Mouse (Mus musculus): Measurements from ENCODE around the gene Mxra8.

Mxra8 gene

DNA sequence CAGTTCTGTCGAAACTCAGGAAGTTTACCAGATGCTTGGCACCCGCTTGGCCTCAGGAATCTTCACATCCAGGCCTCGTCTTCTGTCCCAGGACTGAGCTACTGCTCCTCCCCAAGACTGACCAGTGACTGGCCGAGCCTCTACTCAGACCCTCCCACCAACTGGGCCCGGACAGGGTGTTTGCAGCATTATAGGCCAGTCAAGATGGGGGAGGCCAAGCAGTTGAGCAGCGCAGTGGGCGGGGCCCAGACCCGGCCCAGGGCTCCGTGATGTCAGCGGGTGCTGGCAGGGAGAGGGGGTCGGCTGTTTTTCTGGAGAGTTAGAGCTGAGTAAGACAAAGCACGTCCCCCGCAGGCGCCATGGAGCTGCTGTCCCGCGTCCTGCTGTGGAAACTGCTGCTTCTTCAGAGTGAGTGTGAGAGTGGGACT is at the start of gene Mxra8:
TSS of gene Mxra8 (plus strand) at position 198 of the 428 bp plus-strand sequence.
- in situ Hi-C loops (cut with MboI; ENCODE audit: unreplicated experiment in 2 of 2): loop anchor here in 1 of 2 experiments (10.0 kb wide), 1 partner anchor 105 kb away; the partner anchor contains the start of gene Ube2j2

DNA sequence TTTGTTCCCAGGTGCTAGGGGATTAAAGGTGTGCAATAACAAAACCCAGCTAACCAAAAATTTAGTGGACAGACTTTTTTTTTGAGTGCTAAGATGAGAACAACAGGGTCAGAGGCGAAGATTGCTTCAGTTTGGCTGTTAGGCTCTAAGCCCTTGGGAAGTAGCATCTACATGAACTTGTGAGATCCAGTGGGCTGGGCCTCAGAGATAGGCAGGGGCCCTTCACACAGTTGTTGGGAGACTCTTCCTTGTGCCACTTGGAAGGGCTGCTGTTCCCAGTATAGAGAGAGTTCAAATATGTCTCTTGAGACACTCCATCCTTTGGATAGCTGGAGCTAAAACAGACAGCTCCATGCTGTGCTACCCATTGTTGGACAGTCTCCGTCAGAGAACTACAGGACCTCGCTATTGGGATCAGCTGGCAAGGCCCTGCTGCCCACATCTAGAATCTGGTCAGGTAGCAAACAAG is 49.4 kb upstream of the Mxra8 start, which contains the start of gene Ankrd65:
TSS of gene Ankrd65 (plus strand) at position 419 of the 469 bp plus-strand sequence.
- in situ Hi-C loops (cut with MboI; ENCODE audit: unreplicated experiment in 2 of 2): no loop called here

DNA sequence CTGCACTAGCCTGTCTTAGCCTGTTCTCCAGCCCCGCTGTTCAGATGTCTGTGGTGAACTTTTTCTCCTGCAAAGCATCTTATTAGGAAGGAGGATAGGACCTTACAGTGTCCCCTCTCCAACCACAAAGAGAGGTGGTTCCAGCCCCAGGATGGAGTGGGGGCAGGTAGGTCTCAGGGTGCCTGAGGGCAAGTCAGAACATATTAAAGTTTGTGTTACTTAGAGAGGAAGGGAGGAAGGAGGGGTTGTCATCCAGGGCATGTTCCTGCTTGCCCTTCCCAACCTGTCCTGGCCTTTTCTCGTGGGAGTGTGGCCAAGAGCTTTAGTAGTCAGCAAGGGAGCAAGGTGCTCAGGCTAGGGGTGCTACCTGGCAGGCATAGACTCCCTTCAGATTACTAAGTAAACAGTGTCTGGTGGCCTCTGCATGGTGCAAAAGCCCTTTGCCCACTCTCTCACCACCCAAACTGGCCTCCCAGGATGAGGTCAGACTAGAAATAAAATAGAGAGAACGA is 48.8 kb upstream of the Mxra8 start:
- in situ Hi-C loops (cut with MboI; ENCODE audit: unreplicated experiment in 2 of 2): no loop called here

DNA sequence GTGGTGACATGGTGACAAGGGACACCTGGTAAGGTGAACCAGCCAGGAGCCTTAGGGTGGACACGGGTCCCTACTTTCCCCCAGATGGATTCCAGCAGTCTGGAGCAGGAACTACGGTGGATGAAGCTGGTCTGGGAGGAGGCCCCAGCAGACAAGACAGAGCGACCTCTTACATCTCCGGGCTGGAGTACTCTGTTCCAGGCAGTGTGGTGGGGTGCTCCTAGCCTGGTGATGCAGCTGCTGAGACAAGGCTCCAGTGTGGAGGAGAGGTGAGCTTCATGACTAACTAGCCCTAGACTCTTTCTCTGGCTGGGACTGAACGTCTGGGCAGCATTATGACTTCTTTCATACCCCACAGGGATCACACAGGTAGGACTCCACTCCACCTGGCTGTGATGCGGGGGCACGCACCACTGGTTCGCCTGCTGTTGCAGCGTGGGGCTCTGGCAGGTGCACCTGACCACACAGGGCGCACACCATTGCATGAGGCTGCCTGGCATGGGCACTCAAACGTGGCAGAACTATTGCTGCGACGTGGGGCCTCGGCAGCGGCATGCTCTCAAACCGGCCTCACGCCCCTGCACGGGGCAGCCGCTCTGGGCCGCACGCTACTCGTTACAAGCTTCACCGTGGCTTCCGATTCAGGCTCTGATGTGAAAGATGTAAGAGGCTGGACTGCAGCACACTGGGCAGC is 48.1 kb upstream of the Mxra8 start:
- in situ Hi-C loops (cut with MboI; ENCODE audit: unreplicated experiment in 2 of 2): no loop called here

DNA sequence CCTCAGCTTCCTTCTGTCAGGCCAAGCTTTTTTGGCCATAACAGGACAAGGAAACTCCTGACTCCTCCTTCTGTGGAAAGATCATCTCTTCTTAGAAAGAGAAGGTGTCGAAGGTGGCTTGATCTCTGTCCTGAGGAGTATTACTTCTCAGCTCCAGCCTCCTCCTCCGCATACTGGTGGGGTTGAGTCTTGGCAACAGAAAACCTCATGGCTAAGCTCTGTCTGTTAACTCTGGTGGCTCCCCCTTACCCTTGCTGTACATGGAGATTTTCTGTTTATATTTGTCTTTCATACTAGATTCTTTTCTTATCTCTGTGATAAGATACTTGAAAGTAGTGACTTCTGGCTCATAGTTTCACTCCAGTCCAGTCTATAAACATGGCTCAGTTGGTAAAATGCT is 45.8 kb upstream of the Mxra8 start:
- in situ Hi-C loops (cut with MboI; ENCODE audit: unreplicated experiment in 2 of 2): no loop called here

DNA sequence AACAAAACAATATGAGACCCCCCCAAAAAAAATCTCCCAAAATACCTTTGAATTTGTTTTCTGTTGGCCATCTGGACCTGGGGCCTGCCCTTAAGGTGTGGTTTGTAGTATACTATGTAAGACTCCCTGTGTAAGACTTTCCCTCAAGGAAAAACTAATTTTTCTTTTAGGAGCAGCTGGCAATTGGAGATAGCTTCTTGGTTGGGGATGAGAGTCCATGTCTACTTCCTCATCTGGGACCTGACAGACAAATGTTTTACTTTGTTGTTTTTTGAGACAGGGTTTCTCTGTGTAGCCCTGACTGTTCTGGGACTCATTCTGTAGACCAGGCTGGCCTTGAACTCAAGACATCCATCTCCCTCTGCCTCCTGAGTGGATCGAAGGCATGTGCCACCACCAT is 37.4 kb upstream of the Mxra8 start:
- in situ Hi-C loops (cut with MboI; ENCODE audit: unreplicated experiment in 2 of 2): loop anchor here in 1 of 2 experiments (25.0 kb wide), 1 partner anchor 715 kb away; the partner anchor contains the start of genes Morn1 and Rer1

DNA sequence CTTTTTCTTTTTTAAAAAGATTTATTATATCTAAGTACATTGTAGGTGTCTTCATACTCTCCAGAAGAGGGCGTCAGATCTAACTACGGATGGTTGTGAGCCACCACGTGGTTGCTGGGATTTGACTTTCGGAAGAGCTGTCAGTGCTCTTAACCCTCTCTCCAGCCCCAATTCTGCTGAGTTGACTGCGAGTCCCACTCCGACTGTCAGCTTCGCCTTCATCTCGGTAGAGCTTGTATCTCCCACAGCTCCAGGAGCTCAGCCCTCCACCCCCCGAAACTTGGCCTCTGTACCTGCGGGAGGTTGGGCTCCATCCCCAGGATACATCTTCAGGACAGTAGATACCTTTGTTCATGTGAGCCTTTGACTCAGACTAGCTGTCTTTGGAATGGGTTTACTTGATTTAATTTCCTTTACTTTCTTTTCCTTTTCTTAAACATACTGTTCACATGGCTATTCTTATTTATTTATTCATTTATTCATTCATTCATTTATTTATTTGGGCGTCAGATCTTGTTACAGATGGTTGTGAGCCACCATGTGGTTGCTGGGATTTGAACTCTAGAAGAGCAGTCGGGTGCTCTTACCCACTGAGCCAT is 36.6 kb upstream of the Mxra8 start, which contains the start of gene Mrpl20:
TSS of gene Mrpl20 (plus strand) at position 138 of the 599 bp plus-strand sequence.
- in situ Hi-C loops (cut with MboI; ENCODE audit: unreplicated experiment in 2 of 2): loop anchor here in 1 of 2 experiments (25.0 kb wide), 1 partner anchor 716 kb away; the partner anchor contains the start of genes Morn1 and Rer1

DNA sequence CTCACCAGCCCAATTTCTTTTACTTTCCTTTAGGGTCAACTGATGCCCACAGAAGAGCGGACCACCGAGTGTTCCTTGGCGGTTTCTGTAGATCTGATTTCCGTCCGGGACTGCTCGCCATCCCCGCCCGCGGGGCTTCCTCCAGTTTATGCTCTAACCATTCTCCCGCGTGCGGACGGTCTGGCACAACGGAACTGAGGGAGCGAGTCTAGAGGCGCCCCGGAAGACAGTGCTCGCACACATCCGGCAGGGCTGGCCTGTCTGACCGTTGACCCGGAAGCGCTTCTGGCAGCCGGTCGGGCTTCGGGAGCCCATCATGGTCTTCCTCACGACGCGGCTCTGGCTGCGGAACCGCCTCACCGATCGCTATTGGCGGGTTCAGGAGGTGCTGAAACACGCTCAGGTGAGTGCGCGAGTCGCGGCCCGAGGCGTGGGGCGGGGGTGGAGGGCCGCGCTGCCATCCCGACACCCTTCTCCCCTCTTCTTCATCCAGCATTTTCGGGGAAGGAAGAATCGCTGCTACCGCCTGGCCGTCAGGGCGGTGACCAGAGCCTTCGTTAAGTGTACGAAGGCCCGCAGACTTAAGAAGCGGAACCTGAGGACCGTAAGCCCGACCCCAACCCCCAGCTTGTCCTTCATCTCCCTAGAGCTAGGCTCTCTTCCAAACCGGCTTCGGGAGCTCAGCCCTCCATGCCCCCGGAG is 36.0 kb upstream of the Mxra8 start:
- in situ Hi-C loops (cut with MboI; ENCODE audit: unreplicated experiment in 2 of 2): loop anchor here in 1 of 2 experiments (25.0 kb wide), 1 partner anchor 716 kb away; the partner anchor contains the start of genes Morn1 and Rer1

DNA sequence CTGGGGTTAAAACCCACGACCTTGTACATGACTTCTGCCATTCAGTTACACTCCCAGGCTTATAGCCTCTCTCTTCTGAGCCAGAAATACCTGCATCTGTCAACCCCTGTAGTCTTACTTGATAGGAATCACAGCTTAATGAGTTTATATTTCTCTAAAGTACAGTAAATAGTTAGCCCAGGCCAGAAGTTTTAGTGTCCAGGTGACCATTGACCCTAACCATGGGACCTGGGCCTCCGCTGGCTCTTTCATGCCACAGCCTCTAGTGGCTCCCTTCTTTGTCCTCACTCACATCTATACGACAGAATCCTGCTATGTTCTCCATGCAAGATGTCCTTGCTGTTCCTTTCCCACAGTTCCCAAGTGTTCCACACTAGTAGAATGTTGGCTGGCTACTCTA is 31.6 kb upstream of the Mxra8 start:
- in situ Hi-C loops (cut with MboI; ENCODE audit: unreplicated experiment in 2 of 2): loop anchor here in 1 of 2 experiments (25.0 kb wide), 1 partner anchor 721 kb away; the partner anchor contains the start of genes Morn1 and Rer1

DNA sequence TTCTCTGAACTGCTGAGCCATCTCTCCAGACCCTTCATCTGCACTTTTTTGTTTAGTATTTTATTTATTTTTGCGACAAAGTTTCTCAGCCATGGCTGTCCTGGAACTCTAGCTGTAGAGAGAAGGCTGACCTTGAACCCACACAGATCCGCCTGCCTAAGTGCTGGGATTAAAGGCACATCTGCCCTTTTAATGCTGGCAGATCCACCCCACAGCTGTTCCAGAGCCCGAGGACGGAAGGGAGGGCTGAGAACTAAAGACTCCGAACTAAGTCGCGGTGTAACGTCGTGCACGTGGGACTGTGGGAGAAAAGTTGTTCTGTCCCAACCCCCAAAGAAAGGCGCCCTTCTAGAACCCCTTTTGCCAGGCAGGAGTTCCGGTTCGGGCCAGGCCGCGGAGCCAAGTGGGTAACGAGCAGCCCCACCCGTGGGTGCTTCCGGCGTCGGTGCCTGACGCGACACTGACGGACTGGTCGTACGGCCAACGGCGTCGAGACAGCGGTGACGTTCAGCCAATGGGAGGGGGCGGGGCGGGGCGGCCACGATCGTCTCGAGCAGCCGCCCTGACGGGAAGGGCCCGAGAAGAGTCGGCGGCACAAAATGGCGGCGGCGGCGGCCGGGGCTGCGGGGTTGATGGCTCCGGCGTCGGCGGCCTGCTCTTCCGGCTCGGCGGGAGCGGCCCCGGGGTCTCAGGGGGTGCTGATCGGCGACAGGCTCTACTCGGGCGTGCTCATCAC is 27.4 kb upstream of the Mxra8 start, which contains the start of gene Ccnl2:
TSS of gene Ccnl2 (plus strand) at position 561 of the 736 bp plus-strand sequence.
- in situ Hi-C loops (cut with MboI; ENCODE audit: unreplicated experiment in 2 of 2): loop anchor here in 1 of 2 experiments (25.0 kb wide), 1 partner anchor 725 kb away; the partner anchor contains the start of genes Morn1 and Rer1

DNA sequence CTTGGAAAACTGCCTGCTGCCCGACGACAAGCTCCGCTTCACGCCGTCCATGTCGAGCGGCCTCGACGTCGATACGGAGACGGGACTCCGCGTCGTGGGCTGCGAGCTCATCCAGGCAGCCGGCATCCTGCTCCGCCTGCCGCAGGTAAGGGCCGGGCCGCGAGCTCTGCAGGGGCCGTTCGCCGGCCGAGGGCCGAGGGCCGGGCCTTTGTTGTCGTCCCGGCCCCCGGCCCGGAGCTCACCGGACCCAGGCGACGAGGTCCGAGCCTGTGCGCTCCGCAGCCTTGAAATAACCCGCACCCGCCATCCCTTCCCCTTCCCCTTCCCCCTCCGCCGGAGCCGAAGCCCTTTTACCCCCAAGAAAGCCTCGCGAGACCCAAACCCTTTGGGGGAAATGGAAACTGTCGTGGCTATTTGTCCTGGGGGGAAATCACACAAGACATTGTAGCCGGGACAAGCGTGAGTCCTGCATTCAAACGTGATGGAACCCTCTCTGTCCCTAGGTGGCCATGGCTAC is 26.8 kb upstream of the Mxra8 start:
- in situ Hi-C loops (cut with MboI; ENCODE audit: unreplicated experiment in 2 of 2): loop anchor here in 1 of 2 experiments (25.0 kb wide), 1 partner anchor 725 kb away; the partner anchor contains the start of genes Morn1 and Rer1

DNA sequence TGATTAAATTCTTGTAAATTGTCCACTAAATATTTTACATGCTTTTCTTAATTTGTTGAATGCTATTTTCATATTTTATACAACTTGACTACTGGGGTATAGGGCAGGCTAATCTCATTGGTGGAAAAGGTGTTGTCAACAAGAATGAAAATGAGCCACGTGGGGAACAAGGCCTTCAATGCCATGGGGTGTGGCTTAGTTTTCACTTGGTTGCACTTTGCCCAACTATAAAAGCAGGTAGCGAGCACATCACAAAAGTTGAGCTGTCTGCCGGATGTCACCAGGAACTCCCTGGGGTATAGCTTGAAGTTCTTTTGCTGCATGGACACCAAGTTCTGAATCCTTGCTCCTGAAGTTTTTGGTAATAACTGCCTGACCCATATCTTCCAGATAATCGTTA is 21.9 kb upstream of the Mxra8 start:
- in situ Hi-C loops (cut with MboI; ENCODE audit: unreplicated experiment in 2 of 2): loop anchor here in 1 of 2 experiments (25.0 kb wide), 1 partner anchor 730 kb away; the partner anchor contains the start of genes Morn1 and Rer1

DNA sequence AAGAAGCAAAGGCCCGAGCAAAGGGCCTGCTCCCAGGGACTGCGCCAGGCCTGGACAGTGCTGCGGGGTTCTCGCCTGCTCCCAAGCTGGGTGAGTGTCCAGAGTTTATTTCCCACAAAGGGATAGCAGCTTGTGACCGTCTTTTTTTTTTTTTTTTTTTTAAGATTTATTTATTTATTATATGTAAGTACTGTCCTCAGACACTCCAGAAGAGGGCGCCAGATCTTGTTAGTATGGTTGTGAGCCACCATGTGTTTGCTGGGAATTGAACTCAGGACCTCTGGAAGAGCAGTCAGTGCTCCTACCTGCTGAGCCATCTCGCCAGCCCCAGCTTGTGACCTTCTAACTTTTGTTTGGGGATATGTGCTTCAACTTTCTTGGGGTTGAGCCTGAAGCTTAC is 18.5 kb upstream of the Mxra8 start:
- in situ Hi-C loops (cut with MboI; ENCODE audit: unreplicated experiment in 2 of 2): loop anchor here in 1 of 2 experiments (25.0 kb wide), 1 partner anchor 734 kb away; the partner anchor contains the start of genes Morn1 and Rer1

DNA sequence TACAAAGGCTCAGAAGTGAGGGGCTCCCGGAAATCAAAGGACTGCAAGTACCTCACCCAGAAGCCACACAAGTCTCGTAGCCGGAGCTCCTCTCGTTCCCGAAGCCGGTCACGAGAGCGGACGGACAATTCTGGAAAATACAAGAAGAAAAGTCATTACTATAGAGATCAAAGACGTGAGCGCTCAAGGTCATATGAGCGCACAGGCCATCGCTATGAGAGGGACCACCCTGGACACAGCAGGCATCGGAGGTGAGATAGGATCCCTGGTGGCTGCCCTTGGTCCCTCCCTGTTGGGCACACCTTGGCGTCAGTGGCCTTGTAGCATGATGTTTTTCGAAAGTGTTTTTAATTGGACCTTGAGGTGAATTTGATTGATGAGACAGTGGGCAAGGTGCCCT is 16.0 kb upstream of the Mxra8 start:
- in situ Hi-C loops (cut with MboI; ENCODE audit: unreplicated experiment in 2 of 2): loop anchor here in 1 of 2 experiments (25.0 kb wide), 1 partner anchor 736 kb away; the partner anchor contains the start of genes Morn1 and Rer1

DNA sequence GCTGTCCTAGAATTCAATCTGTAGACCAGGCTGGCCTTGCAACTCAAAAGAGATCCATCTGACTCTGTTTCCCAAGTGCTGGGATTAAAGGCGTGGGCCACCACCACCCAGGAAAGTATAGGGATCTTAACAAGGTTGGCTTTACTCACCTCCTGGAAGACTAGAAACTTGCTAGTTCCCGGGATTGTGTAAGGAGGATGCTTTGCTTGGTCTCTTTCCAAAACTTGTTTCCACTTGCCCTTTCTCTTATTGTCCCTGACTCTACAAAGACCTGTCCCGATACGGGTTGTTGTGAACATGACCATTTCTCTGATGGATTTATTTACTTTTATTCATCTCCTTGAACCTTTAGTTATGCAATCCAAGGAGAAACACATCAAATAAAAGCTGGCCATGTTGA is 9.6 kb upstream of the Mxra8 start:
- in situ Hi-C loops (cut with MboI; ENCODE audit: unreplicated experiment in 2 of 2): loop anchor here (5.0 to 10.0 kb wide), 2 partner anchors 115 to 117 kb away; partner anchors contain the start of gene Ube2j2 (in 1 of the 2)

DNA sequence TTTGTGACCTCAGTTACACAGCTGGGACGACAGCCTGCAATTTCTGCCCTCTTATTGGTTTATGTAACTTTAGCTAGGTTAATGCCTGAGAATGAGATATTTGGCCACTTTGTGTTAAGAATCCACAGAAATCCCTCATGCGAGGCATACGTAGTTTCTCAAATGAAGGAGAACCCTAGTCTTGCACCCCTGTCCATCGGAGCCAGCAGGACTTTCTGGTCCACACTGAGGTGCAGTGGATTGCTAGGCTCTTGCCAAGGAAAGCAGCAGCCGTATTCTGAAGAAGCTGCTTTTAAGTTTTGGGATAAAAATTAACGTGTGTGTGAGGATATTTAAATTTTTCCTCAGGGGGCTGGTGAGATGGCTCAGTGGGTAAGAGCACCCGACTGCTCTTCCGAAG is 8.9 kb upstream of the Mxra8 start:
- in situ Hi-C loops (cut with MboI; ENCODE audit: unreplicated experiment in 2 of 2): loop anchor here (5.0 to 10.0 kb wide), 2 partner anchors 114 to 117 kb away; partner anchors contain the start of gene Ube2j2 (in 1 of the 2)

DNA sequence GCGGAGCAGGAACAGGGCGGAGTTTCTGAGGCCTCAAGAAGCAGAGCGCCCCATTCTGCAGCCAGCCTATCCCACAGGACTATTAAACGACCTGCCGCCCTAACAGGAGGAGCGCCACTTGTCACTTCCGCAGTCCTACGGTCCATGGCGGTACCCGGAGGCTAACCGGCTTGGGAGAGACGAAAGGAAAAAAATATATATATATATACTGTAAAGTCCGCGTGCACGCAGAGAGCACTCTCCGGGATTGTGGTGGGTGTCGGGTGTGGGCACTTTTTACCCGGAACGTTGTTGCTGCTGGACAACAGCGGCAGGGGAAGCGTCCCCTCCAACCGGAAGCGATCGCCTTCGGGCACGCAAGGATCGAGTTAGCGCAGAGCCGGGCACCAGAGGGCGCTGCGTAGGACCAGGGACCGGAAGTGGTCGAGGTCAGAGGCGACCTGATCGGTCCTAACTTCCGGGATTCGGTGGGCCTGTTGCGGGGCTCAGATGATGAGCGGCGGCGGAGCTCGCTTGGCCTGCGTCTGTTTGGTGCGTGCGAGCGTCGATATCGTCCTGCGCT is 8.2 kb upstream of the Mxra8 start, which contains the start of gene Aurkaip1:
TSS of gene Aurkaip1 (plus strand) at position 68 of the 562 bp plus-strand sequence.
- in situ Hi-C loops (cut with MboI; ENCODE audit: unreplicated experiment in 2 of 2): loop anchor here (5.0 to 10.0 kb wide), 2 partner anchors 114 to 116 kb away; partner anchors contain the start of gene Ube2j2 (in 1 of the 2)

DNA sequence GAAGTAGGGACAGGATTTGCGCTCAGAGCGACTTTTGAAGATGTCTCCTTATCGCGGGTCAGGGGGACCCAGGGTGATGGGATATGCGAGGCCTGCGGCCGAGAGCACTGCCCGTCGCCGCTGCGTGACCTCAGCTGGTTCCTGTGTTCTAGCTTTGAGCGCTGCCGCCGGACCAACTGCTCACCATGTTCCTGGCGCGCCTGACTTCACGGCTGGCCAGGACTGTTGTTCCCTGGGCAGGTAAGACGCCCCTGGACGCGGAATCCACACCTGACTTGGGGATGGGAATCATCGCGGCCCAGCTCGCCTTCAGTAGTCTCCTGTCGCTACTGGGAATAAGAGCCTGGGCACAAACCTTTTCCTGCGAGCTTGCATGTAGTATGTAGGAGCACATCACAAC is 7.6 kb upstream of the Mxra8 start:
- in situ Hi-C loops (cut with MboI; ENCODE audit: unreplicated experiment in 2 of 2): loop anchor here (5.0 to 10.0 kb wide), 2 partner anchors 113 to 115 kb away; partner anchors contain the start of gene Ube2j2 (in 1 of the 2)
